Mouse (Mus musculus) heart, embryonic 11.5 days (tissue): ENCODE results near the gene Cyb561d1. TPM values are rescaled to one million over a fixed set of nuclear protein-coding genes. Genes with fewer than 3 reads are reported as not detected.

Experiments used
- ATAC-seq: fragments of 200-750 bp; cut with Nextera tagmentation; replicated peaks from 2 replicates; pipeline ENCODE4 v1.8.0; 2017; ENCODE audit warnings: moderate library complexity; ENCODE audit not compliant: insufficient number of reproducible peaks, low FRiP score, low TSS enrichment
- H3K27ac ChIP-seq: fragments of 300-500 bp; sonication (generic); 2 replicates; pipeline ENCODE4 v1.5.1; 2014; ENCODE audit warnings: mild to moderate bottlenecking, low read depth, low read length
- H3K27me3 ChIP-seq: fragments of 300-500 bp; sonication (generic); 2 replicates; pipeline ENCODE4 v1.6.1; 2014; ENCODE audit warnings: mild to moderate bottlenecking, low read length, mixed read lengths; ENCODE audit not compliant: control insufficient read depth, insufficient read depth
- H3K36me3 ChIP-seq: fragments of 300-500 bp; sonication (generic); 2 replicates; pipeline ENCODE4 v1.6.1; 2014; ENCODE audit warnings: mild to moderate bottlenecking, low read length, moderate library complexity, mixed read lengths; ENCODE audit not compliant: control insufficient read depth, insufficient read depth
- H3K4me1 ChIP-seq: fragments of 300-500 bp; sonication (generic); 2 replicates; pipeline ENCODE4 v1.6.1; 2014; ENCODE audit warnings: low read length; ENCODE audit not compliant: control insufficient read depth, insufficient read depth
- H3K4me2 ChIP-seq: fragments of 300-500 bp; sonication (generic); 2 replicates; pipeline ENCODE4 v1.6.1; 2014; ENCODE audit warnings: mild to moderate bottlenecking, moderate library complexity
- H3K4me3 ChIP-seq: fragments of 300-500 bp; sonication (generic); 2 replicates; pipeline ENCODE4 v1.5.1; 2014; ENCODE audit warnings: low read depth, low read length
- H3K9ac ChIP-seq: fragments of 300-500 bp; sonication (generic); 2 replicates; pipeline ENCODE4 v1.6.1; 2014; ENCODE audit warnings: mild to moderate bottlenecking, low read depth, low read length, moderate library complexity
- H3K9me3 ChIP-seq: fragments of 300-500 bp; sonication (generic); replicated peaks from 2 replicates; pipeline ENCODE4 v1.6.1; 2016; ENCODE audit warnings: low read length; ENCODE audit not compliant: control insufficient read depth
- WGBS: fragments of 180-500 bp; shearing (Covaris S2); extraction: QIAGEN DNeasy Blood & Tissue Kit; methylation state at CpG from one replicate; pipeline ENCODE4 v1.1.7; 2014; ENCODE audit not compliant: insufficient replicate concordance; 5-methylcytosine and 5-hydroxymethylcytosine counted together
- polyA plus RNA-seq: library from polyadenylated mRNA; unstranded; fragments of >200 nt; fragmentation: Nextera tagmentation; extraction: Ambion mirVana; gene quantifications from 2 replicates; pipeline ENCODE4 v1.2.1, GENCODE M21; 2014

Gene Cyb561d1
- polyA plus RNA-seq, 1 experiment from 2014 or later = 2.0 TPM

DNA sequence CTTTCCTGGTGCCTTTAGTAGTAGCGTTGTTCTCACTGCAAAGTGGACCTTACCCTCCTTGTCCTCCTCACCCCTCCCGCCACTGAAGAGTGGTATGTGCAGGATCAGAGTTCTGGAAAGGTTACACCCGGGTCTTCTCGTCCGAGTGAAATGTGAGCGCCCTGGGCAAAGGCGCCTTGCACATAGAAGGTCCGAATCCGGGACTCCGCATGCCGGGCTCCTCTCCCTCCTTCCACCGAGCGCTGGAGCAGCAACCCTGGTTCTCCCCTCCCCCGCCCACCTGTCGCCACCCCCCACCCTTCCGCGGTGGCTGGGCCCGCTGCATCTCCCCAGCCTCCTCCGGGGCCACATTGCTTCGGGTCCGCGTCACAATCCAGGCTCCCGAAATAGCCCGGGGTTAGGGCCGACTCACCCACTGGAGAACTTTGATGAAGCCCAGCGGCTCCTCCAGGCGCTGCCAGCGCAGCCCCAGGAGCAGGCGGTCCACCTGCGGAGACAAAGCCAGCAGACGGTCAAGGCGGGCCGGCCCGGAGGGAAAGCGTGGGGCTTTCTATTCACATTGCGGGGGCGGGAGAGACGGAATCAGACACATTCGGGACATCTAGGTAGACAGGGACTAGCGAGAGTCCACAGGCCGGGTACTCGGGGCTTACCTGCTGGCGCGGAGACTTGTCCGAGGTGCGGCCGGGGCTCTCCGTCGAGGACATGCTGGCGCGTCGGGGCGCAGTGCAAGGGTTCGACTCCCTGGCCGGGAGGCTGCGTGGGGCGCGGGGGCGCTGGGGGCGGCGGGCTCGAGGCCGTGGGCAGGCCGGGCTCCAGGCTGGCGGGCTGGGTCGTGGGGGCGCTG, 24.9 kb upstream of the Cyb561d1 start:
- H3K9ac ChIP-seq = peak overlapping the region; percentile 65
- peak overlapping the region; percentile 53 for H3K4me3 ChIP-seq
- 0 out of 2 replicates have a peak, but pooled peaks cover 4% of the 10 kb centered on the region for H3K4me1 ChIP-seq
- no peaks in the 10 kb centered on the region for H3K36me3 ChIP-seq
- WGBS = 3% methylated on average over 64 of the region's 67 CpGs
- peaks cover 45% of the 10 kb centered on the region for H3K27me3 ChIP-seq
- no peaks in the 10 kb centered on the region for H3K9me3 ChIP-seq
- peak overlapping the region; percentile 85 for H3K4me2 ChIP-seq
- ATAC-seq = peak; percentile 26; the same call in 1 of the 2 replicates
- no peak overlapping the region for H3K27ac ChIP-seq

DNA sequence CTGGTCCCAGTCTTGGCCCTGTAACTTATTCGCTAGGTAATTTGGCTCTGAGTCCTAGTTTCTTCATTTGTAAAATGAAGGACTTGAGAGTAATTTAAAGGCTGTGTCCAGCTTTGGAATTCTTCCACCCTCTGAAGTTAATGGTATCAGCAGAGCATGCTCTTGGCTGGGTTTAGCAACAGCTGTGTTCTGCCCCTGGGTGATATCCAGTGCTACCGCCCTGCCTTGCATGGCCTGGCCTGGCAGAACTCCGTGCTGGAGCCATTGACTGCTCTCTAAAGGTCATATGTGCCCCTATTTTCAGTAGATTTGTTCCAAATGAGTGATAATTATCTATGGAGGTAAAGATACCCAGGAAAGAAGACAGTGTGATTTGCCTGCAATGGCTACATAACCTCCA, 19.6 kb upstream of the Cyb561d1 start:
- 0 out of 2 replicates have a peak, but pooled peaks cover under 1% of the 10 kb centered on the region for H3K4me1 ChIP-seq
- WGBS = 73% methylated on average over 3 of the region's 3 CpGs
- ATAC-seq = no peak

DNA sequence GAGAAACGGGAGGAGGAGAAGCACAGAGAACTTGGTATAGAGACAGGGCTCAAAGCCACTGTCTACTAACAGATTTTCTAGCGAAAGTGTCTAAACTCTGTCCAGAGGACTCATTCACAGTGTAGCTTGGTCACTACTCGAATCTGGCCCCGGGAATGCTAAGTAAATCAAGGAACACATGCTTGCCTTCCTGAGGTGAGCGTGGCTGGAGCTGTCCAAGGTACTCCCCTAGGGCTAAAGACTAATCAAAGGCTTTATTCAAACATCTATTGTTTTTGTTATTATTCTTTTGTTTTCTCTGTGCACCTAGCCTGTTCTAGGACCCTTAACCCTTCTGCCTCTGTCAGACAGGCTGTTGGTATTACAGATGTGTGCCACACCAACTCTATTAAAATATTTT, 13.7 kb upstream of the Cyb561d1 start:
- no peak for ATAC-seq

More for the DNA sequence above, 19.6 kb upstream of the Cyb561d1 start:
- Histone ChIP-seq H3K9ac (no peak overlapping the region), H3K27me3 (peaks cover 28% of the 10 kb centered on the region), H3K4me2 (no peak overlapping the region), H3K36me3 (no peaks in the 10 kb centered on the region), H3K4me3 (no peak overlapping the region), H3K9me3 (no peaks in the 10 kb centered on the region), H3K27ac (no peak overlapping the region)

DNA sequence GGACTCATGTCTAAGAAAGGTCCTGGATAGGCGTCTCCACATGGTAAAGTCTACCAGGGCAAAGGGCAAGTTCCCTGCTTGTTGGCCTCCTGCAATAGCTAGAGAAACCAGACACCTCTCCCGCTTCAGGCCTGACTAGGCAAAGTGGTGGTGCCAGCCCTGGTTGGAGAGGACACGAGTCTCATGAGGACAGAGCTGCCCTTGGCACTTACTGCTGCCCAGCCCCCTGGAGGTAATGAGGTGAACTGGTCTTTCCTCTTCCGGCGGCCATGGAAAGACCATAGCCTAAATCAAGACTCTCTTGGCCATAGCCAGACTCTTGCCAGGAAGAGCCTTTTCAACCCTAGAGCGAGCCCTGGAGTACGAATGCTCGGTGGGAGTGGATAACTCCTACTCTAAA, 11.4 kb upstream of the Cyb561d1 start:
- no peak for ATAC-seq
- Histone ChIP-seq H3K27me3 (no peaks in the 10 kb centered on the region), H3K4me3 (no peak overlapping the region), H3K27ac (no peak overlapping the region), H3K4me2 (no peak overlapping the region), H3K4me1 (peaks cover 10% of the 10 kb centered on the region; the same call in 1 of the 2 replicates), H3K9me3 (no peaks in the 10 kb centered on the region), H3K36me3 (peaks cover 2% of the 10 kb centered on the region; the same call in 1 of the 2 replicates), H3K9ac (no peak overlapping the region)
- WGBS = 75% methylated on average over 8 of the region's 8 CpGs

More for the DNA sequence above, 13.7 kb upstream of the Cyb561d1 start:
- no peak overlapping the region for H3K27ac ChIP-seq
- no peak overlapping the region for H3K4me2 ChIP-seq
- peaks cover 4% of the 10 kb centered on the region; the same call in 1 of the 2 replicates for H3K27me3 ChIP-seq
- H3K9ac ChIP-seq = no peak overlapping the region
- no peaks in the 10 kb centered on the region; the same call in 1 of the 2 replicates for H3K4me1 ChIP-seq
- H3K9me3 ChIP-seq = no peaks in the 10 kb centered on the region
- H3K4me3 ChIP-seq = no peak overlapping the region
- 14% methylated on average over 5 of the region's 5 CpGs for WGBS
- H3K36me3 ChIP-seq = no peaks in the 10 kb centered on the region

DNA sequence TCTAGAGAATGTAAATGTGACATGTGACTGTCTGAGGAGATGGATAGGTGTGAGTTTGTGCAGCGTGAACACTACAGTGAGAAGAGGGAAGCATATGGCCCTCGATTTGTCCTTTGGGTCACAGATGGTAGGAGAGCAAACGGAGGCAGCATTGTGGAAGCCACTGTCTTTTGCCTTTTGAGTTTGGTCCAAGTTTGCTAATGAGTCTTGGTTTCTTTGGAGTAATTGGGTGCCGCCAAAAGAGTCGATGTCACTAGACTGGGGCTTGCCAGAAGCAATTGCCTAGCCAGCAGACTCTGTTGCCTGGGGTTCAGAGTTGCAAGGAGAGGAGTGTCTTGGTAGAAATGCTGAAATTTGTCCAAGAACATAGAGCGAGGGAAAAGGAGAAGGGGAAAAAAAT, 10.8 kb upstream of the Cyb561d1 start:
- H3K4me2 ChIP-seq = no peak overlapping the region
- H3K27ac ChIP-seq = no peak overlapping the region
- no peaks in the 10 kb centered on the region for H3K27me3 ChIP-seq
- H3K4me1 ChIP-seq = peaks cover 10% of the 10 kb centered on the region; the same call in 1 of the 2 replicates
- no peaks in the 10 kb centered on the region for H3K9me3 ChIP-seq
- H3K9ac ChIP-seq = no peak overlapping the region
- ATAC-seq = no peak
- 90% methylated on average over 6 of the region's 6 CpGs for WGBS
- H3K36me3 ChIP-seq = peaks cover 6% of the 10 kb centered on the region; the same call in 1 of the 2 replicates
- no peak overlapping the region for H3K4me3 ChIP-seq

DNA sequence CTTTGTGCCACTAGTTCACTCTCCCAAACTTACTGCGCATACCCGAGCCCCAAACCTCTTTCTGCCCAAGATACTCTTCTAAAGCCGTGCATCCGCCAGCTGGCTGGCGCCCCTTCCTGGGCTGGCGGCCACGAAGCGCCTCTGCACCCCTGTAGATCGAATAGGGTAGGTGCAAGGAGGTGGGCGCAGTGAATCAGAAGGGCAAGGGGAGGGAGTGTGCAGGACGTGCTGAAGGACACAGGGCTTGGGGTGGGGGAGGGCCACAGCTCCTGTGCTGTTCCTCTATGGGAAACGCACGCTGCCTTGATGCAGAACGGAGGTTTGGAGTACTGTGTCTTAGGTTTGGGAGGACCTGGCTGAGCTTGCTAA, 9.7 kb upstream of the Cyb561d1 start, which contains the start of gene Atxn7l2:
Gene Atxn7l2, minus strand, starts transcription at position 164 of the 369 bp plus-strand sequence.
- peak within 1 kb of the TSS; percentile 72 for H3K4me3 ChIP-seq
- no peaks in the 10 kb centered on the region for H3K9me3 ChIP-seq
- peaks cover 10% of the 10 kb centered on the region; the same call in 1 of the 2 replicates for H3K4me1 ChIP-seq
- peaks cover 10% of the 10 kb centered on the region for H3K36me3 ChIP-seq
- ATAC-seq = peak; percentile 71
- H3K27me3 ChIP-seq = no peaks in the 10 kb centered on the region
- peak within 1 kb of the TSS; percentile 85 for H3K4me2 ChIP-seq
- H3K9ac ChIP-seq = peak within 1 kb of the TSS; percentile 95
- peak within 1 kb of the TSS; percentile 86 for H3K27ac ChIP-seq
- under 1% methylated on average over 14 of the region's 14 CpGs for WGBS

DNA sequence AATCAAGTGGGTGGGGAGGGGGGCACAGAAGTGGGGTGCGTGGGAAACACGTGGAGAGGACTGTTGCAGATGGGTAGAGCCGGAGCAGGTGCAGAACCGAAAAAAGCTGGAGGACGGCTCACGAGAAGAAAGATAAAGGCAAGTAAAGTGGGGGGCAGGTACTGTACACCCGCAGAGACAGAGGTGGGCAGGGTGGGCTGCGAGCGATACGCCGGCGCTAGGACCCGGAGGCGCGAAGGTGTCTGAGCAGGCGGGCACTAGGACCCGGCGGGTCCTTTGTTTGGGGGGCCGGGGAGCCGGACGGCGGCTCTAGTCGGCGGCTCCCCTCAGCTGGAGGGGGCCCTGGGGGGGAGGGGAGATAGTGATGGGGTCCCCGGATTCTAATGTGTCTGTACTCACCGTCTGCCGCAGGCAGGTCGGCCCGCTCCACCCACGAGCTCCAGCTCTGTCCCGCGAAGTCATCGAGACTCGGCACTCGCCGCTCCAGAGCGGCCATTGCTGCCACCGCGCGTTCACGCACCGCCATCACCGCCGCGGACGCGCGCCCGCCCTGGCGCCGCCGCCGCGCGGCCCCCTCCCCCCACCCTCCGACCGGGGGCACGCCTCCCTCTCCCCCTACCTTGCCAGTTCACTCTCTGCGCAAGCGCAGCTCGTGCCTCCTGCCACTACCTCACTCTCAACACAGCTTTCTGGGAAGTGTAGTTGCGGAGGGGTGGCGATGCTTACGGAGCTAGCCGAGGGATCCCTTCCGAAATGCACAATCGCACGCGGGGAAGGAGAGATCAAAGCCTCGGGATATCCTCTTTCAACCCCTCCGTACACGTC, 9.1 kb upstream of the Cyb561d1 start:
- H3K36me3 ChIP-seq = peaks cover 10% of the 10 kb centered on the region
- peak overlapping the region; percentile 85 for H3K4me2 ChIP-seq
- WGBS = under 1% methylated on average over 59 of the region's 72 CpGs
- H3K27me3 ChIP-seq = no peaks in the 10 kb centered on the region
- peak; percentile 94 for ATAC-seq
- no peaks in the 10 kb centered on the region for H3K9me3 ChIP-seq
- H3K4me1 ChIP-seq = peaks cover 10% of the 10 kb centered on the region; the same call in 1 of the 2 replicates
- peak overlapping the region; percentile 72 for H3K4me3 ChIP-seq
- H3K9ac ChIP-seq = peak overlapping the region; percentile 95
- peak overlapping the region; percentile 86 for H3K27ac ChIP-seq

DNA sequence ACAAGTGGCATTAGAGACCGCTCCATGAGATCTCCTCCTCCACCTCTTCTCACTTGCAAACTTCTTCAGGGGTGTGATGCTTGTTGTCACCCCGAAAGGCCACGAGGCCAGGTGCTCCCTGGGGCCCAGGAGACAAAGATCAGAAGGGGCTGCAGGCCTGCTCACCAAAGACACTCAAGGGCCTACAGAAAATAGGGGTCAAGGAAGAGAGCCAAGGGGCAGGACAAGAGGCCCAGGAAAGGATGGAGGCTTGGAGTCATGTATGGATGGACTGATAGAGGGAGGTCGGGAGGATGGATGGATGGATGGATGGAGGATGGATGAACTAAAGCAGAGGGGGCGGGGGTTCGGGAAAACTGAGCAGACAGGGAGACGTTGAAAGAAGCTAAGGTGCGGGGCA, 8.5 kb upstream of the Cyb561d1 start:
- Histone ChIP-seq H3K4me3 (peak overlapping the region; percentile 72), H3K36me3 (peaks cover 10% of the 10 kb centered on the region), H3K27ac (no peak overlapping the region), H3K4me1 (peaks cover 10% of the 10 kb centered on the region; the same call in 1 of the 2 replicates), H3K27me3 (no peaks in the 10 kb centered on the region), H3K9me3 (no peaks in the 10 kb centered on the region), H3K9ac (peak overlapping the region; percentile 95), H3K4me2 (peak overlapping the region; percentile 85)
- no peak for ATAC-seq
- 11% methylated on average over 8 of the region's 8 CpGs for WGBS
